Mouse (Mus musculus): ENCODE results near the gene Angpt4. TPM values are rescaled to one million over a fixed set of nuclear protein-coding genes. Genes with fewer than 3 reads are reported as not detected.
A peak's percentile ranks its signal among the peaks of the same experiment; 100 is the strongest.

The Angpt4 gene
- polyA plus RNA-seq, 1 experiment from 2014 or later = 0.32 TPM

DNA sequence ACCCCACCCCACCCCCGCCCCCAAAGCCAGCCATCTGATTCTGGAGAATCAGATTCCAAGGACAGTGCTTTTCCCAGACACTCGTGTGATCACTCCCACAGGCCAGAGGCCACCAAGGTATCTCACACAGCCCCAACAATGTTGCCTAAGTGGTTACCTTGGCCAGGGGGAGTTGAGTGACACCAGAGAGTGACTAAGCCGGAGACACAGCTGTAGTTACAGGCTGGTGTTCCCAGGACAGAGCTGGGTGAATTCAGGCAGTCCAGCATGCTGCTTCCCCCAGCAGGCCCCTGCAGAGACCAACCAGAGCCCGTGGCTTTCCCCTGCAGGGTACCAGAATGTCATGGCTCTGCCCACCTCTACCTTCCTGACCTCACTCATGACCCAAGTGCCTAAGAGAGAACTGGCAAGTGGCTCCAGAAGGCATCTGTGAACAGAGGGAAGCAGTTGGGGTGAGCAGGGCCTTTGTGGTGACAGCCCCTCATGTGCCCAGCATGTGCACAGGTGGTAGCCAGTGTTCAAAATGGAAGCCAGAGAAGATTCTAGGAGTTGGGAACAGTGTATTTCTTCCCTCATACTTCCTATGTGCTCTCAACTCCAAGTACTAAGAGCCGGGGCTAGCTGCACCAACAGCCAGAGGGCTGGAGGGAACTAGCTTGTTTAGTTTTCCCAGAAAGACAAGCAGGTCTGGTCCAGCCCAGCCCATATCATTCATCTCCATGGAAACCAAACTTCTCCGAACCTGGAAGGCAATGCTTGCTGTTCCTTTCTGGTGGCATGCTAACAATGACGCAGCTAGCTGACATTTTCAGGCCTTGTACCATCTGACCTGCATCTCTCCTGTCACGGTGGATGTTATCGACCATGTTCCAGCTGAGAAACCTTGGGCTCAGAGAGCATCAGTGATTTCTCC lies 50.5 kb downstream of the Angpt4 start:
- Histone ChIP-seq H3K27me3 (ENCODE audit: insufficient read depth, low read length) (no peaks in the 10 kb centered on the region), H3K9ac (no peak overlapping the region), H3K9me3 (ENCODE audit: low read depth, low read length) (no peaks in the 10 kb centered on the region), H3K4me1 (ENCODE audit: insufficient read depth) (peaks cover 9% of the 10 kb centered on the region), H3K36me3 (ENCODE audit: insufficient read depth) (peaks cover 6% of the 10 kb centered on the region; the same call in 1 of the 2 replicates), H3K27ac (ENCODE audit: low read depth) (peak overlapping the region; percentile 52; the same call in 1 of the 2 replicates), H3K4me2 (no peak overlapping the region), H3K4me3 (ENCODE audit: low read depth, low read length) (no peak overlapping the region)
- DNase-seq (no peak), ATAC-seq (ENCODE audit: insufficient read depth) (no peak)
- 43% methylated on average over 9 of the region's 9 CpGs for WGBS
- no peak for TF ChIP-seq CTCF (IDR thresholded peaks at IDR 0.05; ENCODE audit: low read depth)

DNA sequence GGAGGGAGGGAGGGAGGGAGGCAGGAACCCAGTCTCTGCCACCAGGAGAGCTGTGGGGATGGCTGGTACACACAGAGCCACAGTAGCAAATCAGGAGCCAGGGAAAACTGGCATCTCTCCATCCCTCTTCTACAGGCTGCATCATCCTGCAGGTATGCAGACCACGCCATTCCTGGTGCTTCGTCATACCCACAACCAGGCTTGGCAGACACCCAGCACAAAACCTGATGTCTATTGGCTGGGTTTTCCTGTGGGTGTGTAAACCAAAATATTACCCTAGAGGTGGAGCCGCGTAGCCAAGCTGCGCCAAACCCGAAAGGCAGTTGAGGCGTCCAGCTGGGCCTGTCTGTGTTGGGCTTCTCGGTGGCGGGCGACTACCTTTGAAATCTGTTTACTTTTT lies 51.5 kb downstream of the Angpt4 start:
- peak; percentile 85 for ATAC-seq (ENCODE audit: insufficient read depth)
- no peak for TF ChIP-seq CTCF (IDR thresholded peaks at IDR 0.05; ENCODE audit: low read depth)
- Histone ChIP-seq H3K27me3 (ENCODE audit: insufficient read depth, low read length) (no peaks in the 10 kb centered on the region), H3K4me2 (no peak overlapping the region), H3K9ac (no peak overlapping the region), H3K4me1 (ENCODE audit: insufficient read depth) (peaks cover 9% of the 10 kb centered on the region), H3K36me3 (ENCODE audit: insufficient read depth) (peaks cover 9% of the 10 kb centered on the region; the same call in 1 of the 2 replicates), H3K9me3 (ENCODE audit: low read depth, low read length) (no peaks in the 10 kb centered on the region), H3K4me3 (ENCODE audit: low read depth, low read length) (no peak overlapping the region), H3K27ac (ENCODE audit: low read depth) (no peak overlapping the region)
- peak; percentile 85 for DNase-seq
- WGBS = 18% methylated on average over 10 of the region's 10 CpGs

GRCm38 (mm10) chr2:151963319-151963718 lies 52.3 kb downstream of the Angpt4 start:
- Histone ChIP-seq H3K9ac (no peak overlapping the region; the same call in 1 of the 2 replicates), H3K27ac (ENCODE audit: low read depth) (no peak overlapping the region), H3K4me2 (no peak overlapping the region), H3K4me3 (ENCODE audit: low read depth, low read length) (no peak overlapping the region), H3K4me1 (ENCODE audit: insufficient read depth) (peaks cover 9% of the 10 kb centered on the region), H3K27me3 (ENCODE audit: insufficient read depth, low read length) (no peaks in the 10 kb centered on the region), H3K36me3 (ENCODE audit: insufficient read depth) (peaks cover 17% of the 10 kb centered on the region; the same call in 1 of the 2 replicates), H3K9me3 (ENCODE audit: low read depth, low read length) (no peaks in the 10 kb centered on the region)
- ATAC-seq (ENCODE audit: insufficient read depth) (no peak), DNase-seq (no peak)
- WGBS = 87% methylated on average over 5 of the region's 5 CpGs
- no peak for TF ChIP-seq CTCF (IDR thresholded peaks at IDR 0.05; ENCODE audit: low read depth)

DNA sequence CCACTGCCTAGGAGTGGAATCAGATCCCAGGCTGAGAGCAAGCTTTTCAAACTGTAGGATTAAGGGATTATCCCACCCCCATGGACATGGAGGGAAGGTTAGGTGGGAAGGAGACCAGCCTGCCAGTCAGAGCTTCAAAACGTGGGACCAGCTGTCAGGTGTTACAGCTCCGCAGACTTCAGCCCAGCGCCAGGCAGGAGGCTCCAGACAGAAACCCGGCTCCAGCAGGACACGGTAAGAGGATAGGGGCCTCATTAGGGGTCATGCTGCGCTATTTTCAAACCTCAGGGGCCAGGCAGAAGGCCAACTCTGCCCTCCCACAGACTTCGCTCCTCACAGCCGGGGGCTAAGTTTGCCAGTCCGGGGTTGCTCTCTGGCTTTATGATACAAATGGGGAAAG lies 53.0 kb downstream of the Angpt4 start:
- no peak for ATAC-seq (ENCODE audit: insufficient read depth)
- Histone ChIP-seq H3K27ac (ENCODE audit: low read depth) (no peak overlapping the region), H3K27me3 (ENCODE audit: insufficient read depth, low read length) (no peaks in the 10 kb centered on the region), H3K4me1 (ENCODE audit: insufficient read depth) (peaks cover 9% of the 10 kb centered on the region), H3K9ac (no peak overlapping the region), H3K4me2 (no peak overlapping the region), H3K9me3 (ENCODE audit: low read depth, low read length) (no peaks in the 10 kb centered on the region), H3K36me3 (ENCODE audit: insufficient read depth) (peaks cover 25% of the 10 kb centered on the region), H3K4me3 (ENCODE audit: low read depth, low read length) (no peak overlapping the region)
- no peak for TF ChIP-seq CTCF (IDR thresholded peaks at IDR 0.05; ENCODE audit: low read depth)
- no peak for DNase-seq
- WGBS = 22% methylated on average over 9 of the region's 9 CpGs

- H3K27ac ChIP-seq (ENCODE audit: low read depth) = no peak overlapping the region
- H3K4me2 ChIP-seq = no peak overlapping the region
- ATAC-seq (ENCODE audit: insufficient read depth) = no peak
- H3K36me3 ChIP-seq (ENCODE audit: insufficient read depth) = peaks cover 38% of the 10 kb centered on the region
- H3K27me3 ChIP-seq (ENCODE audit: insufficient read depth, low read length) = no peaks in the 10 kb centered on the region
- H3K9ac ChIP-seq = no peak overlapping the region
- TF ChIP-seq CTCF (IDR thresholded peaks at IDR 0.05; ENCODE audit: low read depth) = no peak
- no peak overlapping the region for H3K4me3 ChIP-seq (ENCODE audit: low read depth, low read length)
- 46% methylated on average over 9 of the region's 9 CpGs for WGBS
- peaks cover 18% of the 10 kb centered on the region for H3K4me1 ChIP-seq (ENCODE audit: insufficient read depth)
- no peak for DNase-seq
- no peaks in the 10 kb centered on the region for H3K9me3 ChIP-seq (ENCODE audit: low read depth, low read length)
These were observed 56.3 kb downstream of the Angpt4 start for GRCm38 (mm10) chr2:151967176-151967750.

- peaks cover 38% of the 10 kb centered on the region for H3K36me3 ChIP-seq (ENCODE audit: insufficient read depth)
- 60% methylated on average over 2 of the region's 2 CpGs for WGBS
- no peaks in the 10 kb centered on the region for H3K27me3 ChIP-seq (ENCODE audit: insufficient read depth, low read length)
- DNase-seq (no peak), ATAC-seq (ENCODE audit: insufficient read depth) (no peak)
- no peak overlapping the region for H3K4me3 ChIP-seq (ENCODE audit: low read depth, low read length)
- no peak for TF ChIP-seq CTCF (IDR thresholded peaks at IDR 0.05; ENCODE audit: low read depth)
- H3K9me3 ChIP-seq (ENCODE audit: low read depth, low read length) = no peaks in the 10 kb centered on the region
- no peak overlapping the region for H3K27ac ChIP-seq (ENCODE audit: low read depth)
- H3K4me2 ChIP-seq = no peak overlapping the region
- no peak overlapping the region for H3K9ac ChIP-seq
- H3K4me1 ChIP-seq (ENCODE audit: insufficient read depth) = peaks cover 15% of the 10 kb centered on the region
These were observed 56.8 kb downstream of the Angpt4 start for GRCm38 (mm10) chr2:151967792-151968191.

GRCm38 (mm10) chr2:151968451-151968850 lies 57.4 kb downstream of the Angpt4 start:
- no peak for DNase-seq
- Histone ChIP-seq H3K4me2 (no peak overlapping the region), H3K9ac (no peak overlapping the region), H3K27ac (ENCODE audit: low read depth) (no peak overlapping the region), H3K4me1 (ENCODE audit: insufficient read depth) (peaks cover 9% of the 10 kb centered on the region), H3K36me3 (ENCODE audit: insufficient read depth) (peaks cover 38% of the 10 kb centered on the region), H3K9me3 (ENCODE audit: low read depth, low read length) (no peaks in the 10 kb centered on the region), H3K4me3 (ENCODE audit: low read depth, low read length) (no peak overlapping the region), H3K27me3 (ENCODE audit: insufficient read depth, low read length) (no peaks in the 10 kb centered on the region)
- no peak for TF ChIP-seq CTCF (IDR thresholded peaks at IDR 0.05; ENCODE audit: low read depth)
- WGBS = 77% methylated on average over 8 of the region's 8 CpGs
- no peak for ATAC-seq (ENCODE audit: insufficient read depth)
